ENCODE assay signal across 23 mouse cellular contexts in genomic region chr8:64804971-64805370, GRCm38 (mm10). TPM values are rescaled to one million over a fixed set of nuclear protein-coding genes. Genes with fewer than 3 reads are reported as not detected.
A peak's percentile ranks its signal among the peaks of the same experiment; 100 is the strongest.
DNase-seq lines count a peak whose midpoint lies in the region; ATAC-seq and TF ChIP-seq lines count a peak whose summit lies in the region.
"Had no signal": no experiment of that assay in that cellular context is flagged by ENCODE, and none has a peak within 500 bp of the region (broad histone marks: within the 10 kb centered on the region; RNA-seq: fewer than 3 reads in every experiment).

No protein-coding gene starts in this region.

- intact Hi-C loops in heart, postnatal 10 days (cut with DNase I) = no loop called here

- no peak for TF ChIP-seq POLR2A in cortical plate, adult 2 months (IDR thresholded peaks at IDR 0.05; ENCODE audit: extremely low read depth, insufficient read depth, low read length)

- peak; percentile 26; the same call in 1 of the 2 replicates for ATAC-seq in lung, postnatal 0 days
- 0 out of 2 replicates have a peak, but pooled peaks have one; percentile 40 for ATAC-seq in monocyte, adult 5-6 weeks (replicated peaks; ENCODE audit: insufficient number of reproducible peaks, low FRiP score, low TSS enrichment, poor library complexity, severe bottlenecking)
- ATAC-seq in hindbrain, embryonic 16.5 days = no peak
- no peak for ATAC-seq in intestine, postnatal 0 days
- ATAC-seq: forebrain, embryonic 14.5 days; Patski had no signal

- no peaks in the 10 kb centered on the region for H3K4me1 ChIP-seq in heart, embryonic 10.5 days
- H3K4me1 ChIP-seq in lung, postnatal 0 days (ENCODE audit: insufficient read depth, low read depth, low read length) = no peaks in the 10 kb centered on the region
- peaks cover 12% of the 10 kb centered on the region for H3K4me1 ChIP-seq in cortical plate, adult 2 months (ENCODE audit: control insufficient read depth, insufficient read depth, low read length)
- H3K4me1 ChIP-seq in hindbrain, embryonic 16.5 days (ENCODE audit: control insufficient read depth, insufficient read depth, low read depth, low read length) = no peaks in the 10 kb centered on the region
- no peaks in the 10 kb centered on the region for H3K4me1 ChIP-seq in intestine, postnatal 0 days (replicated peaks; ENCODE audit: control insufficient read depth, insufficient read depth, low read length)
- H3K4me1 ChIP-seq: embryonic facial prominence, embryonic 15.5 days; forebrain, embryonic 10.5 days; heart, embryonic 13.5 days had no signal

- 82% methylated on average over 4 of the region's 4 CpGs for WGBS in heart, embryonic 10.5 days
- 59% methylated on average over 4 of the region's 4 CpGs for WGBS in lung, postnatal 0 days
- 80% methylated on average over 4 of the region's 4 CpGs for WGBS in hindbrain, embryonic 16.5 days
- whole genome bisulfite sequencing in intestine, postnatal 0 days = 77% methylated on average over 4 of the region's 4 CpGs

- H3K9ac ChIP-seq in lung, postnatal 0 days (replicated peaks; ENCODE audit: low read depth) = no peak overlapping the region
- no peak overlapping the region for H3K9ac ChIP-seq in hindbrain, embryonic 16.5 days (ENCODE audit: low read depth, low read length)
- H3K9ac ChIP-seq in intestine, postnatal 0 days (ENCODE audit: low read depth, low read length) = no peak overlapping the region
- H3K9ac ChIP-seq: embryonic facial prominence, embryonic 15.5 days; heart, embryonic 13.5 days; hindbrain, embryonic 13.5 days had no signal

- TF ChIP-seq CTCF in lung, postnatal 0 days (IDR thresholded peaks at IDR 0.05) = no peak
- no peak for TF ChIP-seq CTCF in cortical plate, adult 2 months (IDR thresholded peaks at IDR 0.05; ENCODE audit: extremely low read depth, insufficient read depth, low read length)
- no peak for TF ChIP-seq CTCF in intestine, postnatal 0 days (IDR thresholded peaks at IDR 0.05; ENCODE audit: low read depth)

- H3K27ac ChIP-seq in heart, embryonic 10.5 days = no peak overlapping the region
- H3K27ac ChIP-seq in lung, postnatal 0 days (ENCODE audit: low read length) = no peak overlapping the region
- H3K27ac ChIP-seq in cortical plate, adult 2 months (ENCODE audit: insufficient read depth, low read length) = peak overlapping the region; percentile 45; the same call in 1 of the 2 replicates
- no peak overlapping the region for H3K27ac ChIP-seq in hindbrain, embryonic 16.5 days (ENCODE audit: low read depth, low read length)
- no peak overlapping the region for H3K27ac ChIP-seq in intestine, postnatal 0 days (ENCODE audit: low read depth, low read length)
- H3K27ac ChIP-seq: embryonic facial prominence, embryonic 15.5 days; forebrain, embryonic 10.5 days; heart, embryonic 13.5 days; hindbrain, embryonic 13.5 days had no signal

- no peaks in the 10 kb centered on the region for H3K9me3 ChIP-seq in heart, embryonic 10.5 days
- H3K9me3 ChIP-seq in lung, postnatal 0 days (ENCODE audit: low read length) = no peaks in the 10 kb centered on the region
- H3K9me3 ChIP-seq in hindbrain, embryonic 16.5 days (ENCODE audit: control insufficient read depth, low read length) = no peaks in the 10 kb centered on the region
- H3K9me3 ChIP-seq in intestine, postnatal 0 days (ENCODE audit: control insufficient read depth) = no peaks in the 10 kb centered on the region
- H3K9me3 ChIP-seq: embryonic facial prominence, embryonic 15.5 days; forebrain, embryonic 10.5 days; G1E; heart, embryonic 13.5 days; hindbrain, embryonic 13.5 days had no signal

- no peak overlapping the region for H3K4me3 ChIP-seq in heart, embryonic 10.5 days
- no peak overlapping the region for H3K4me3 ChIP-seq in lung, postnatal 0 days (ENCODE audit: low read depth, low read length)
- no peak overlapping the region for H3K4me3 ChIP-seq in cortical plate, adult 2 months (ENCODE audit: insufficient read depth, low read length)
- no peak overlapping the region for H3K4me3 ChIP-seq in hindbrain, embryonic 16.5 days (ENCODE audit: low read length)
- H3K4me3 ChIP-seq in intestine, postnatal 0 days (ENCODE audit: low read depth, low read length) = no peak overlapping the region
- H3K4me3 ChIP-seq: embryonic facial prominence, embryonic 15.5 days; erythroblast, embryonic 14.5 days; forebrain, embryonic 10.5 days; heart, embryonic 13.5 days; hindbrain, embryonic 13.5 days had no signal

- H3K4me2 ChIP-seq in lung, postnatal 0 days (replicated peaks; ENCODE audit: low read depth, low read length) = no peak overlapping the region
- no peak overlapping the region for H3K4me2 ChIP-seq in hindbrain, embryonic 16.5 days (ENCODE audit: low read length)
- no peak overlapping the region for H3K4me2 ChIP-seq in intestine, postnatal 0 days (replicated peaks; ENCODE audit: low read depth)
- H3K4me2 ChIP-seq: embryonic facial prominence, embryonic 15.5 days; heart, embryonic 13.5 days; hindbrain, embryonic 13.5 days had no signal

- no peaks in the 10 kb centered on the region for H3K27me3 ChIP-seq in heart, embryonic 10.5 days (ENCODE audit: insufficient read depth, poor library complexity, severe bottlenecking)
- H3K27me3 ChIP-seq in lung, postnatal 0 days (replicated peaks; ENCODE audit: insufficient read depth, low read length) = no peaks in the 10 kb centered on the region
- no peaks in the 10 kb centered on the region for H3K27me3 ChIP-seq in hindbrain, embryonic 16.5 days (replicated peaks; ENCODE audit: control insufficient read depth, insufficient read depth, low read length)
- H3K27me3 ChIP-seq in intestine, postnatal 0 days (replicated peaks; ENCODE audit: control insufficient read depth, insufficient read depth, low read length) = no peaks in the 10 kb centered on the region
- H3K27me3 ChIP-seq: embryonic facial prominence, embryonic 15.5 days; heart, embryonic 13.5 days; hindbrain, embryonic 13.5 days; Patski had no signal

- no peak for TF ChIP-seq EP300 in lung, postnatal 0 days (IDR thresholded peaks at IDR 0.05)

- peak; percentile 67 for DNase-seq in heart, embryonic 10.5 days (ENCODE audit: low spot score)
- DNase-seq in heart, postnatal 10 days = no peak
- no peak for DNase-seq in lung, postnatal 0 days (ENCODE audit: low spot score)
- DNase-seq in lung, adult 18-20 months = no peak
- DNase-seq: adrenal gland, adult 2 months; adrenal gland, postnatal 25 days; cerebellum, adult 18-20 months; cerebellum, postnatal 10 days; embryo, embryonic 11 days; gastrocnemius, postnatal 10 days; kidney, adult 11 months had no signal

- H3K36me3 ChIP-seq in heart, embryonic 10.5 days = no peaks in the 10 kb centered on the region
- H3K36me3 ChIP-seq in lung, postnatal 0 days (ENCODE audit: insufficient read depth, low read length) = no peaks in the 10 kb centered on the region
- no peaks in the 10 kb centered on the region for H3K36me3 ChIP-seq in hindbrain, embryonic 16.5 days (ENCODE audit: control insufficient read depth, insufficient read depth, low read length)
- no peaks in the 10 kb centered on the region for H3K36me3 ChIP-seq in intestine, postnatal 0 days (ENCODE audit: control insufficient read depth, insufficient read depth)
- H3K36me3 ChIP-seq: embryonic facial prominence, embryonic 15.5 days; forebrain, embryonic 10.5 days; heart, embryonic 13.5 days; hindbrain, embryonic 13.5 days had no signal

RNA-seq across cellular contexts. Expression of gene Klhl2, which starts 44.8 kb away (rescaled TPM):
- polyA plus RNA-seq in heart, embryonic 10.5 days (2016; fragmentation: Nextera tagmentation; extraction: Ambion mirVana) = 10.0 and 11.9 TPM in 2 replicates
- total RNA-seq in heart, postnatal 10 days (2021) = 10 to 100 TPM; 13.7 to 13.9 TPM
- polyA plus RNA-seq in lung, postnatal 0 days (2015; fragmentation: Nextera tagmentation; extraction: Ambion mirVana) = 12.6 and 14.0 TPM in 2 replicates
- polyA plus RNA-seq in cortical plate, adult 2 months (2012; rRNA removed) = 133 and 138 TPM in 2 replicates
- total RNA-seq in monocyte, adult 5-6 weeks (2017) = 29.4 to 59.8 TPM (median 43.6 TPM) in 3 replicates
- 16.3 and 18.3 TPM in 2 replicates for polyA plus RNA-seq in hindbrain, embryonic 16.5 days (2015; fragmentation: Nextera tagmentation; extraction: Ambion mirVana)
- polyA plus RNA-seq in intestine, postnatal 0 days (2015; fragmentation: Nextera tagmentation; extraction: Ambion mirVana) = 9.9 and 10.7 TPM in 2 replicates

Comparison
In these comparisons a context has a peak if more than half of its experiments do, and no peak if none do; other contexts are left out.
1. ATAC-seq: peak in lung, postnatal 0 days (single experiment) and monocyte, adult 5-6 weeks (single experiment); none in hindbrain, embryonic 16.5 days (single experiment) and intestine, postnatal 0 days (single experiment).